Comparison of ENCODE assay signal across 18 mouse cellular contexts in genomic region chr11:59895316-59895715, GRCm38 (mm10). TPM values are rescaled to one million over a fixed set of nuclear protein-coding genes. Genes with fewer than 3 reads are reported as not detected.
DNase-seq lines count a peak whose midpoint lies in the region; ATAC-seq and TF ChIP-seq lines count a peak whose summit lies in the region.
"Had no signal": no experiment of that assay in that cellular context is flagged by ENCODE, and none has a peak within 500 bp of the region (broad histone marks: within the 10 kb centered on the region; RNA-seq: fewer than 3 reads in every experiment).

No protein-coding gene starts in this region.

- no peak for TF ChIP-seq CTCF in kidney, adult 2 months (conservative IDR thresholded peaks at IDR 0.05; ENCODE audit: insufficient read depth, insufficient read length, low read depth, low read length)
- TF ChIP-seq CTCF in lung, postnatal 0 days (IDR thresholded peaks at IDR 0.05) = no peak
- TF ChIP-seq CTCF in lung, adult 2 months (IDR thresholded peaks at IDR 0.05; ENCODE audit: insufficient read depth, low read length) = no peak
- TF ChIP-seq CTCF in CH12.LX (conservative IDR thresholded peaks at IDR 0.05 in 1 of 2, IDR thresholded peaks at IDR 0.05 in 1 of 2; ENCODE audit: low read depth in 2 of 2, low read length in 2 of 2) = no peak
- TF ChIP-seq CTCF in bone marrow, adult 2 months (IDR thresholded peaks at IDR 0.05; ENCODE audit: control insufficient read depth, insufficient read depth, low read length) = no peak

- no peaks in the 10 kb centered on the region for H3K27me3 ChIP-seq in kidney, embryonic 14.5 days (ENCODE audit: control insufficient read depth, insufficient read depth, low read length)
- H3K27me3 ChIP-seq in kidney, adult 2 months (replicated peaks; ENCODE audit: control insufficient read depth, insufficient read depth, low read length) = no peaks in the 10 kb centered on the region
- H3K27me3 ChIP-seq in lung, postnatal 0 days (replicated peaks; ENCODE audit: insufficient read depth, low read length) = no peaks in the 10 kb centered on the region
- peaks cover 1% of the 10 kb centered on the region for H3K27me3 ChIP-seq in CH12.LX (replicated peaks)
- H3K27me3 ChIP-seq: hindbrain, embryonic 12.5 days; limb, embryonic 12.5 days; liver, embryonic 13.5 days had no signal

- dilution Hi-C loops in CH12.LX (cut with MboI; ENCODE audit: extremely low pct_ligation_motif_present, extremely low pct_unique_long_range_greater_than_20kb, low sequenced_read_pairs) = no loop called here

- in situ Hi-C loops in CH12.LX (cut with MboI; ENCODE audit: low pct_ligation_motif_present, low pct_unique_long_range_greater_than_20kb, low sequenced_read_pairs) = no loop called here

- TF ChIP-seq RAD21 in CH12.LX (IDR thresholded peaks at IDR 0.05; ENCODE audit: low read depth, low read length) = no peak

- H3K27ac ChIP-seq in kidney, embryonic 14.5 days (ENCODE audit: low read depth, low read length) = no peak overlapping the region
- no peak overlapping the region for H3K27ac ChIP-seq in kidney, adult 2 months (ENCODE audit: insufficient read depth, low read depth, low read length)
- no peak overlapping the region for H3K27ac ChIP-seq in lung, postnatal 0 days (ENCODE audit: low read length)
- peak overlapping the region; percentile 53 for H3K27ac ChIP-seq in CH12.LX (ENCODE audit: insufficient read depth, low read depth)
- peak overlapping the region; percentile 16; the same call in 1 of the 2 replicates for H3K27ac ChIP-seq in bone marrow, adult 2 months (ENCODE audit: control insufficient read depth, insufficient read depth, low read depth, low read length, poor library complexity)
- H3K27ac ChIP-seq: hindbrain, embryonic 12.5 days; limb, embryonic 12.5 days; liver, embryonic 13.5 days had no signal

- H3K4me2 ChIP-seq in kidney, embryonic 14.5 days (replicated peaks; ENCODE audit: low read depth, low read length) = no peak overlapping the region
- H3K4me2 ChIP-seq in lung, postnatal 0 days (replicated peaks; ENCODE audit: low read depth, low read length) = no peak overlapping the region
- H3K4me2 ChIP-seq in CH12.LX (ENCODE audit: insufficient read depth, low read depth, poor library complexity, severe bottlenecking) = peak overlapping the region; percentile 17; the same call in 1 of the 2 replicates
- H3K4me2 ChIP-seq: hindbrain, embryonic 12.5 days; limb, embryonic 12.5 days; liver, embryonic 13.5 days had no signal

- H3K9me3 ChIP-seq in kidney, embryonic 14.5 days (ENCODE audit: control insufficient read depth, low read length) = no peaks in the 10 kb centered on the region
- no peaks in the 10 kb centered on the region for H3K9me3 ChIP-seq in lung, postnatal 0 days (ENCODE audit: low read length)
- no peaks in the 10 kb centered on the region for H3K9me3 ChIP-seq in CH12.LX (replicated peaks; ENCODE audit: low read length)
- H3K9me3 ChIP-seq: hindbrain, embryonic 12.5 days; limb, embryonic 12.5 days; liver, embryonic 13.5 days had no signal

- H3K79me2 ChIP-seq in CH12.LX (replicated peaks; ENCODE audit: control insufficient read depth, extremely low read depth, insufficient read depth, poor library complexity, severe bottlenecking) = no peaks in the 10 kb centered on the region

- no peak for DNase-seq in kidney, adult 2 months
- DNase-seq in lung, postnatal 0 days (ENCODE audit: low spot score) = peak; percentile 36
- no peak for DNase-seq in lung, adult 2 months
- peak; percentile 93 for DNase-seq in CH12.LX (ENCODE audit: extremely low read depth)
- no peak for DNase-seq in Muller cell, postnatal 12 days (ENCODE audit: inconsistent ontology term)
- DNase-seq: adrenal gland, adult 2 months; cerebellum, adult 11 months; cerebellum, postnatal 36 days; liver, embryonic 13.5 days; right cerebral cortex, adult 18-20 months had no signal

- H3K4me1 ChIP-seq in kidney, embryonic 14.5 days (ENCODE audit: control insufficient read depth, insufficient read depth, low read length) = peaks cover 9% of the 10 kb centered on the region; the same call in 1 of the 2 replicates
- H3K4me1 ChIP-seq in kidney, adult 2 months (ENCODE audit: control insufficient read depth, insufficient read depth, low read length) = no peaks in the 10 kb centered on the region
- H3K4me1 ChIP-seq in lung, postnatal 0 days (ENCODE audit: insufficient read depth, low read depth, low read length) = no peaks in the 10 kb centered on the region
- peaks cover 11% of the 10 kb centered on the region for H3K4me1 ChIP-seq in lung, adult 2 months (ENCODE audit: control insufficient read depth, insufficient read depth, low read length)
- H3K4me1 ChIP-seq in CH12.LX (ENCODE audit: control insufficient read depth in 1 of 2, insufficient read depth in 2 of 2) = peaks cover 23 to 75% of the 10 kb centered on the region in 2 experiments
- no peaks in the 10 kb centered on the region; the same call in 1 of the 2 replicates for H3K4me1 ChIP-seq in bone marrow, adult 2 months (ENCODE audit: control insufficient read depth, insufficient read depth, low read length)
- H3K4me1 ChIP-seq: limb, embryonic 12.5 days had no signal

- peak; percentile 63 for ATAC-seq in kidney, embryonic 14.5 days (ENCODE audit: low FRiP score, low TSS enrichment)
- ATAC-seq in lung, postnatal 0 days = no peak
- ATAC-seq: CD4-positive, CD25-positive, alpha-beta regulatory T cell, adult 4 months; forebrain, embryonic 14.5 days; intestine, embryonic 16.5 days had no signal

- H3K36me3 ChIP-seq in kidney, embryonic 14.5 days (ENCODE audit: control insufficient read depth, insufficient read depth, low read length) = no peaks in the 10 kb centered on the region
- H3K36me3 ChIP-seq in kidney, adult 2 months (ENCODE audit: control insufficient read depth, insufficient read depth, low read length) = no peaks in the 10 kb centered on the region
- no peaks in the 10 kb centered on the region for H3K36me3 ChIP-seq in lung, postnatal 0 days (ENCODE audit: insufficient read depth, low read length)
- H3K36me3 ChIP-seq in CH12.LX (replicated peaks in 1 of 2; ENCODE audit: control insufficient read depth in 1 of 2, insufficient read depth in 1 of 2, low read length in 1 of 2) = no peaks in the 10 kb centered on the region
- H3K36me3 ChIP-seq: hindbrain, embryonic 12.5 days; limb, embryonic 12.5 days; liver, embryonic 13.5 days had no signal

- H3K9ac ChIP-seq in kidney, embryonic 14.5 days (ENCODE audit: low read depth, low read length) = no peak overlapping the region
- H3K9ac ChIP-seq in lung, postnatal 0 days (replicated peaks; ENCODE audit: low read depth) = no peak overlapping the region
- H3K9ac ChIP-seq in CH12.LX (ENCODE audit: insufficient read depth, low read depth) = no peak overlapping the region
- H3K9ac ChIP-seq: hindbrain, embryonic 12.5 days; limb, embryonic 12.5 days; liver, embryonic 13.5 days had no signal

- no peak for TF ChIP-seq POLR2A in kidney, adult 2 months (IDR thresholded peaks at IDR 0.05; ENCODE audit: low read depth, low read length)
- no peak for TF ChIP-seq POLR2A in lung, adult 2 months (IDR thresholded peaks at IDR 0.05; ENCODE audit: borderline replicate concordance, extremely low read depth, low read depth, low read length)
- no peak for TF ChIP-seq POLR2A in CH12.LX (IDR thresholded peaks at IDR 0.05; ENCODE audit: low read depth, low read length)
- no peak for TF ChIP-seq POLR2A in bone marrow, adult 2 months (IDR thresholded peaks at IDR 0.05; ENCODE audit: borderline replicate concordance, control insufficient read depth, low read depth, low read length)

- WGBS in kidney, embryonic 14.5 days = 20% methylated on average over 8 of the region's 8 CpGs
- WGBS in kidney, adult 2 months = 45% methylated on average over 8 of the region's 8 CpGs
- 47% methylated on average over 8 of the region's 8 CpGs for WGBS in lung, postnatal 0 days
- WGBS in lung, adult 2 months = 59% methylated on average over 8 of the region's 8 CpGs
- WGBS in bone marrow, adult 2 months = 78% methylated on average over 8 of the region's 8 CpGs

- H3K4me3 ChIP-seq in kidney, embryonic 14.5 days (ENCODE audit: low read length) = no peak overlapping the region
- H3K4me3 ChIP-seq in kidney, adult 2 months (ENCODE audit: insufficient read depth, low read depth, low read length) = no peak overlapping the region
- H3K4me3 ChIP-seq in lung, postnatal 0 days (ENCODE audit: low read depth, low read length) = no peak overlapping the region
- H3K4me3 ChIP-seq in lung, adult 2 months (replicated peaks; ENCODE audit: extremely low read depth, low read depth, low read length) = no peak overlapping the region
- no peak overlapping the region for H3K4me3 ChIP-seq in CH12.LX (replicated peaks in 1 of 3; ENCODE audit: low read depth in 2 of 3, low read length in 2 of 3, poor library complexity in 1 of 3)
- no peak overlapping the region for H3K4me3 ChIP-seq in bone marrow, adult 2 months (replicated peaks; ENCODE audit: control insufficient read depth, low read depth, low read length)
- H3K4me3 ChIP-seq: erythroblast, embryonic 14.5 days; hindbrain, embryonic 12.5 days; limb, embryonic 12.5 days; liver, embryonic 13.5 days had no signal

- TF ChIP-seq EP300 in lung, postnatal 0 days (IDR thresholded peaks at IDR 0.05) = no peak
- peak; percentile 70 for TF ChIP-seq EP300 in CH12.LX (IDR thresholded peaks at IDR 0.05; ENCODE audit: low read length)

RNA-seq across cellular contexts. Expression of gene Med9, which starts 52.7 kb away (rescaled TPM):
- polyA plus RNA-seq in kidney, embryonic 14.5 days (2014; fragmentation: Nextera tagmentation; extraction: Ambion mirVana) = 41.3 and 43.7 TPM in 2 replicates
- polyA plus RNA-seq in kidney, adult 2 months (2012; rRNA removed) = 20.4 and 25.7 TPM in 2 replicates
- polyA plus RNA-seq in lung, postnatal 0 days (2015; fragmentation: Nextera tagmentation; extraction: Ambion mirVana) = 29.0 and 31.3 TPM in 2 replicates
- 21.2 and 21.5 TPM in 2 replicates for polyA plus RNA-seq in lung, adult 2 months (2012; rRNA removed)
- total RNA-seq in CH12.LX (2012; rRNA removed) (32.9 and 35.5 TPM in 2 replicates), CH12.LX (2014; rRNA removed) (36.8 and 43.3 TPM in 2 replicates)
- polyA plus RNA-seq in CH12.LX (2012; ENCODE audit: insufficient read length, low read depth) = 35.1 and 41.6 TPM in 2 replicates
- polyA plus RNA-seq in bone marrow, adult 2 months (2011; ENCODE audit: insufficient read depth, insufficient read length, low replicate concordance, missing spikeins) = 8.4 and 10.2 TPM in 2 replicates

RNA-seq across cellular contexts. Expression of gene Cops3, which starts 55.7 kb away (rescaled TPM):
- 240 and 241 TPM in 2 replicates for polyA plus RNA-seq in kidney, embryonic 14.5 days (2014; fragmentation: Nextera tagmentation; extraction: Ambion mirVana)
- polyA plus RNA-seq in kidney, adult 2 months (2012; rRNA removed) = 19.7 and 22.7 TPM in 2 replicates
- 94.2 and 95.6 TPM in 2 replicates for polyA plus RNA-seq in lung, postnatal 0 days (2015; fragmentation: Nextera tagmentation; extraction: Ambion mirVana)
- polyA plus RNA-seq in lung, adult 2 months (2012; rRNA removed) = 12.3 and 17.7 TPM in 2 replicates
- total RNA-seq in CH12.LX (2012; rRNA removed) (128 and 140 TPM in 2 replicates), CH12.LX (2014; rRNA removed) (317 and 374 TPM in 2 replicates)
- 248 and 267 TPM in 2 replicates for polyA plus RNA-seq in CH12.LX (2012; ENCODE audit: insufficient read length, low read depth)
- polyA plus RNA-seq in bone marrow, adult 2 months (2011; ENCODE audit: insufficient read depth, insufficient read length, low replicate concordance, missing spikeins) = 21.8 and 79.9 TPM in 2 replicates

RNA-seq across cellular contexts. Expression of gene Nt5m, which starts 56.1 kb away (rescaled TPM):
- polyA plus RNA-seq in kidney, embryonic 14.5 days (2014; fragmentation: Nextera tagmentation; extraction: Ambion mirVana) = 35.0 and 36.0 TPM in 2 replicates
- polyA plus RNA-seq in kidney, adult 2 months (2012; rRNA removed) = 36.2 and 39.3 TPM in 2 replicates
- 25.7 and 28.5 TPM in 2 replicates for polyA plus RNA-seq in lung, postnatal 0 days (2015; fragmentation: Nextera tagmentation; extraction: Ambion mirVana)
- 18.5 and 19.0 TPM in 2 replicates for polyA plus RNA-seq in lung, adult 2 months (2012; rRNA removed)
- total RNA-seq in CH12.LX (2012; rRNA removed) (23.1 and 24.3 TPM in 2 replicates), CH12.LX (2014; rRNA removed) (24.6 and 25.7 TPM in 2 replicates)
- polyA plus RNA-seq in CH12.LX (2012; ENCODE audit: insufficient read length, low read depth) = 16.4 and 22.3 TPM in 2 replicates
- polyA plus RNA-seq in bone marrow, adult 2 months (2011; ENCODE audit: insufficient read depth, insufficient read length, low replicate concordance, missing spikeins) = 6.2 and 8.2 TPM in 2 replicates

Comparison
In these comparisons a context has a peak if more than half of its experiments do, and no peak if none do; other contexts are left out.
1. DNase-seq: peak in lung, postnatal 0 days (single experiment) and CH12.LX (single experiment); none in kidney, adult 2 months (single experiment), lung, adult 2 months (single experiment) and Muller cell, postnatal 12 days (single experiment).
2. H3K27ac ChIP-seq: peak in CH12.LX (single experiment) and bone marrow, adult 2 months (single experiment); none in kidney, embryonic 14.5 days (single experiment), kidney, adult 2 months (single experiment) and lung, postnatal 0 days (single experiment).